Mouse (Mus musculus) kidney, postnatal 0 days (tissue): ENCODE measurements around the gene Rin2. TPM values are rescaled to one million over a fixed set of nuclear protein-coding genes. Genes with fewer than 3 reads are reported as not detected.
A peak's percentile ranks its signal among the peaks of the same experiment; 100 is the strongest.

Experiments
- ATAC-seq: fragments of 200-750 bp; cut with Nextera tagmentation; replicated peaks from 2 replicates; pipeline ENCODE4 v1.8.0; 2017; ENCODE audit warnings: low read depth, moderate number of reproducible peaks, moderate TSS enrichment, moderate library complexity; ENCODE audit not compliant: low FRiP score
- DNase-seq: peaks from one replicate; pipeline ENCODE4 v3.0.0-alpha.2; 2016; ENCODE audit warnings: low spot score
- H3K27ac ChIP-seq: fragments of 300-500 bp; sonication (generic); 2 replicates; pipeline ENCODE4 v1.5.1; 2014; ENCODE audit warnings: mild to moderate bottlenecking
- H3K27me3 ChIP-seq: fragments of 300-500 bp; sonication (generic); 2 replicates; pipeline ENCODE4 v1.6.1; 2014; ENCODE audit warnings: low read length, mixed read lengths; ENCODE audit not compliant: insufficient read depth
- H3K36me3 ChIP-seq: fragments of 300-500 bp; sonication (generic); 2 replicates; pipeline ENCODE4 v1.6.1; 2014; ENCODE audit warnings: low read length, mixed read lengths; ENCODE audit not compliant: insufficient read depth
- H3K4me1 ChIP-seq: fragments of 300-500 bp; sonication (generic); replicated peaks from 2 replicates; pipeline ENCODE4 v1.6.1; 2014; ENCODE audit warnings: antibody characterized with exemption, low read length, mixed read lengths; ENCODE audit not compliant: insufficient read depth
- H3K4me2 ChIP-seq: fragments of 300-500 bp; sonication (generic); 2 replicates; pipeline ENCODE4 v1.6.1; 2014; ENCODE audit warnings: mild to moderate bottlenecking, low read length, moderate library complexity, mixed read lengths
- H3K4me3 ChIP-seq: fragments of 300-500 bp; sonication (generic); replicated peaks from 2 replicates; pipeline ENCODE4 v1.5.1; 2014; ENCODE audit warnings: low read depth, low read length
- H3K9ac ChIP-seq: fragments of 300-500 bp; sonication (generic); 2 replicates; pipeline ENCODE4 v1.6.1; 2014; ENCODE audit warnings: low read depth, low read length
- H3K9me3 ChIP-seq: fragments of 300-500 bp; sonication (generic); replicated peaks from 2 replicates; pipeline ENCODE4 v1.6.1; 2016; ENCODE audit warnings: low read length, inconsistent platforms, mixed read lengths
- CTCF ChIP-seq: IDR thresholded peaks from 2 replicates; pipeline ENCODE4 v1.5.1; 2016; ENCODE audit warnings: antibody characterized with exemption, low read depth, mild to moderate bottlenecking, moderate library complexity
- WGBS: fragments of 180-500 bp; shearing (Covaris S2); extraction: QIAGEN DNeasy Blood & Tissue Kit; methylation state at CpG from one replicate; pipeline ENCODE4 v1.1.7; 2014; 5-methylcytosine and 5-hydroxymethylcytosine counted together
- microRNA-seq: library from miRNA; unstranded; fragments of <30 nt; microRNA quantifications from one replicate; pipeline ENCODE4, GENCODE M21; 2016
- polyA plus RNA-seq: library from polyadenylated mRNA; unstranded; fragments of >200 nt; fragmentation: Nextera tagmentation; extraction: Ambion mirVana; gene quantifications from 2 replicates; pipeline ENCODE4 v1.2.1, GENCODE M21; 2015

Gene Rin2
- polyA plus RNA-seq, 1 experiment from 2014 or later, result 23.8 TPM

DNA sequence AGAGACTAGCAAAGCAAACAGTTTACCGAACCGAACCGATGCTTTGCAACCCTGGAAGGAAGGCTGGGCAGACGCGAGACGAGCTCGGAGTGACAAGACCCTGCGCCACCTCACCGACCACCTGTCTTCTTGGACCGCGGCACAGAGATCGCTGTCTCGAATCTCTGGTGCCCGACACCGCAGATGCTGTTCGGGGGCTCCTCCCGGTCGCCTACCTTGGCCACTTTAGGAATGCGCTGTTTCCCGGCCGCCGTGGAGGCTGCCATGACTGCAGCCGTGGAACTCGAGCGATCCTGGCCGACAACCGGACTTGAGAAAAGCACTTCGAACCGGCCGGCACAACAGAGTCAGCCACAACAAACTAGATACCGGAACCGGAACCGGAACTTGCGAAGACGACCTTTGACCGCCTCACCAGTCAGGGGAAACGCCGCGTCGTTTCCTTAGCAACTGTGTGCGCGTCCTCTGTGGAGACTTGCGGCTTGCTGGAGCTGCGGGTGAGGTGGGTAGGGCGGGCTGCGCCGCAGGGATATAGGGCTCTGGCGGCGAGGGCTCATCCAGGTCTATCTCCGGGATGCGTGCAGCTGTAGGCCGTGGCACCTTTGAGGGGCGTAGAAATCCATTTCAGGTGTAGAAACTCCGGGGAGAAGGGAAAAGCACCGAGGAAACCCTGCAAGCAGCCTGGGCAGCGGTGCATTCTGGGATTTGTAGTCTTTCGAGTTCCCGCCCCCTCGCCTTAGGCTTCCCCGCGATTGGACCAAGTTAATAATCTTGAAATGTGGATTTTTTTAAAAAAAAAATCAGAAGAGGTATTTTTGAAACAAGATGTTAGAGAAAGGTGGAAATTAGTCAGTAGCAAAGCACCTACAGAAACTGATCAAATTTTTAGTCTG is 259.6 kb downstream of the Rin2 start, which contains the start of the genes Cfap61 and Crnkl1:
Gene Cfap61, plus strand, starts transcription at position 446 of the 893 bp plus-strand sequence.
Gene Crnkl1, minus strand, starts transcription at position 676 of the 893 bp plus-strand sequence.
- H3K27me3 ChIP-seq, result no peaks in the 10 kb centered on the region
- no peaks in the 10 kb centered on the region for H3K9me3 ChIP-seq
- under 1% methylated on average over 61 of the region's 61 CpGs for WGBS
- TF ChIP-seq CTCF, result no peak
- DNase-seq (peak; percentile 96), ATAC-seq (peak; percentile 99)
- H3K4me2 ChIP-seq, result peak within 1 kb of the TSS; percentile 87
- 0 out of 2 replicates have a peak within 1 kb of the TSS, but pooled peaks have one; percentile 27 for H3K27ac ChIP-seq
- no peaks in the 10 kb centered on the region for H3K4me1 ChIP-seq
- H3K36me3 ChIP-seq, result no peaks in the 10 kb centered on the region; the same call in 1 of the 2 replicates
- peak within 1 kb of the TSS; percentile 74 for H3K9ac ChIP-seq
- peak within 1 kb of the TSS; percentile 82 for H3K4me3 ChIP-seq

DNA sequence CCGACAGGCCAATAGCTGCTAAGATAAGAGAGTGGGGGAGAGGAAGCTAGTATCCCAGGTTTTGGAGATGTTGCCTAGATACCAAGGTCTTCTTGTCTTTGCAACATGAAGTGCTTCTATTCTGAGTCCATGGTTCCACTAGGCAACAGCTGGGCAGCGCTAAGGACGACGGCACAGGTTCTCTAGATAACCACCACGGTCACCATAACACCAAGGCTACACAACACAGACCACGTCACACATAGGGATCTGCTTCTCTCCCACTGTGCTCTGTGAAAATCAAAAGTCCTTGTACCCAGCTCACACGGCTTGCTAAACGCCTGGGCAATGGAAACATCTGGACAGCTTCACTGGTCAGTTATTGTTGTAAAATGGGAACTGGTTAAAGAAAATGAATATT is 262.0 kb downstream of the Rin2 start:
- no peak for TF ChIP-seq CTCF
- no peaks in the 10 kb centered on the region for H3K9me3 ChIP-seq
- H3K27ac ChIP-seq, result no peak overlapping the region
- no peak overlapping the region for H3K9ac ChIP-seq
- no peak overlapping the region for H3K4me3 ChIP-seq
- DNase-seq (no peak), ATAC-seq (no peak)
- no peaks in the 10 kb centered on the region for H3K36me3 ChIP-seq
- 83% methylated on average over 8 of the region's 8 CpGs for WGBS
- no peak overlapping the region for H3K4me2 ChIP-seq
- no peaks in the 10 kb centered on the region for H3K27me3 ChIP-seq
- H3K4me1 ChIP-seq, result no peaks in the 10 kb centered on the region

Small RNA genes within 50 kb of the gene (microRNA-seq; reads per million reads assigned to microRNA genes)
- gene Gm25026, result not detected

Other genes with a start within 250 kb of the Rin2 start
- gene Naa20, start 226.9 kb downstream of the Rin2 start, polyA plus RNA-seq, result 203 and 212 TPM in 2 replicates